Mouse (Mus musculus): ENCODE results near the gene Slc39a5. TPM values are rescaled to one million over a fixed set of nuclear protein-coding genes. Genes with fewer than 3 reads are reported as not detected.

The Slc39a5 gene
- total and polyA plus RNA-seq, 3 experiments = not detected

GRCm38 (mm10) chr10:128396716-128397264 lies 4.2 kb downstream of the Slc39a5 start:
- Histone ChIP-seq H3K79me2 (ENCODE audit: control insufficient read depth, insufficient read depth, low read length, poor library complexity) (no peaks in the 10 kb centered on the region), H3K9me3 (replicated peaks; ENCODE audit: insufficient read depth, low read length) (no peaks in the 10 kb centered on the region), H3K4me3 (ENCODE audit: control insufficient read depth in 1 of 2, insufficient read depth in 1 of 2, low read depth in 2 of 2, low read length in 2 of 2) (no peak overlapping the region), H3K4me1 (ENCODE audit: control insufficient read depth in 1 of 2, insufficient read depth in 2 of 2, low read length in 2 of 2) (no peaks in the 10 kb centered on the region), H3K27ac (ENCODE audit: control insufficient read depth, low read depth, low read length) (no peak overlapping the region), H3K27me3 (ENCODE audit: control insufficient read depth in 1 of 2, insufficient read depth in 2 of 2, low read length in 2 of 2) (no peaks in the 10 kb centered on the region), H3K36me3 (ENCODE audit: control insufficient read depth in 1 of 2, insufficient read depth in 2 of 2, low read length in 2 of 2) (no peaks in the 10 kb centered on the region), H3K9ac (ENCODE audit: control insufficient read depth, low read depth, low read length, poor library complexity, severe bottlenecking) (no peak overlapping the region)
- no peak for DNase-seq (ENCODE audit: low read depth, low spot score)
- TF ChIP-seq TAL1 (IDR thresholded peaks at IDR 0.05; ENCODE audit: low read length) (no peak), POLR2AphosphoS2 (IDR thresholded peaks at IDR 0.05; ENCODE audit: low read length) (peak; percentile 37), ZC3H11A (IDR thresholded peaks at IDR 0.05; ENCODE audit: low read depth, low read length) (no peak), UBTF (IDR thresholded peaks at IDR 0.05; ENCODE audit: borderline replicate concordance, insufficient read depth, low read depth, low read length) (no peak), POLR2AphosphoS5 (IDR thresholded peaks at IDR 0.05; ENCODE audit: borderline replicate concordance, low read depth, low read length) (no peak)

DNA sequence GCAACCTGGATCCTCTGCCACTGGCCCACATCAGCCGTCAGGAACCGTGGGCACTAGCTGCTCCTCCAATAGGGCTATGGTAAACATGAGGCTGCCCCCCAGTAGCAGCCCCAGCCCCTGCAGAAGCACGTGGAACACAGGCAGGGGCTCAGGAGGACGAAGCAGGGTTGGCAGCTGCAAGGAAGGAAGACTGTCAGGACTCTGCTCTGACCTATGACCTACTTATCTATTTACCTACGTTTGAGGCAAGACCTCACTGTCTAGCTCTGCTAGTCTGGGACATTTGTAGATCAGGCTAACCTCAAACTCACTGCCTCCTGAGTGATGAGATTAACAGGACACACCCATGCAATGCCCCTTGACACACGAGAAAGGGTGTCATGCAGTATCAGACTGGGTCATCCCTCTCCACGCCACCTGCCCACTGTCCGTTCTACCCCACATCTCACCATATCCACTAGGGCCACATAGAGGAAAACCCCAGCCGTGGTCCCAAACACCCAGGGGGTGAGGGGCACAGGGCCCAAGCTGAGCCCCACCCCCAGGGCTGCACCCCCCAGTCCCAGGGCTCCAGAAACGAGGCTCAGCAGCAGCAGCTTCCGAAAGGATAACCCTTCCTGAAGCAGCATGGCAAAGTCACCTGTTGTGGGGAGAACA lies 4.9 kb downstream of the Slc39a5 start:
- H3K4me1 ChIP-seq (ENCODE audit: control insufficient read depth in 1 of 2, insufficient read depth in 2 of 2, low read length in 2 of 2) = no peaks in the 10 kb centered on the region
- no peak overlapping the region for H3K9ac ChIP-seq (ENCODE audit: control insufficient read depth, low read depth, low read length, poor library complexity, severe bottlenecking)
- H3K36me3 ChIP-seq (ENCODE audit: control insufficient read depth in 1 of 2, insufficient read depth in 2 of 2, low read length in 2 of 2) = no peaks in the 10 kb centered on the region
- H3K27ac ChIP-seq (ENCODE audit: control insufficient read depth, low read depth, low read length) = no peak overlapping the region
- H3K9me3 ChIP-seq (replicated peaks; ENCODE audit: insufficient read depth, low read length) = no peaks in the 10 kb centered on the region
- no peaks in the 10 kb centered on the region for H3K27me3 ChIP-seq (ENCODE audit: control insufficient read depth in 1 of 2, insufficient read depth in 2 of 2, low read length in 2 of 2)
- no peak overlapping the region for H3K4me3 ChIP-seq (ENCODE audit: control insufficient read depth in 1 of 2, insufficient read depth in 1 of 2, low read depth in 2 of 2, low read length in 2 of 2)
- TF ChIP-seq ZKSCAN1 (IDR thresholded peaks at IDR 0.05; ENCODE audit: low read depth, low read length) (no peak), POLR2A (IDR thresholded peaks at IDR 0.05; ENCODE audit: control insufficient read depth in 1 of 2, insufficient read depth in 1 of 2, low read depth in 1 of 2, low read length in 2 of 2, poor library complexity in 1 of 2) (peak in 1 of 2 experiments; percentile 2; a peak in 1 of 4 replicates), CTCF (IDR thresholded peaks at IDR 0.05 in 2 of 3, conservative IDR thresholded peaks at IDR 0.05 in 1 of 3; ENCODE audit: control insufficient read depth in 1 of 3, insufficient read depth in 1 of 3, low read depth in 2 of 3, low read length in 3 of 3, poor library complexity in 1 of 3, severe bottlenecking in 1 of 3) (no peak)
- no peaks in the 10 kb centered on the region for H3K79me2 ChIP-seq (ENCODE audit: control insufficient read depth, insufficient read depth, low read length, poor library complexity)
- no peak for DNase-seq (ENCODE audit: low read depth, low spot score)

DNA sequence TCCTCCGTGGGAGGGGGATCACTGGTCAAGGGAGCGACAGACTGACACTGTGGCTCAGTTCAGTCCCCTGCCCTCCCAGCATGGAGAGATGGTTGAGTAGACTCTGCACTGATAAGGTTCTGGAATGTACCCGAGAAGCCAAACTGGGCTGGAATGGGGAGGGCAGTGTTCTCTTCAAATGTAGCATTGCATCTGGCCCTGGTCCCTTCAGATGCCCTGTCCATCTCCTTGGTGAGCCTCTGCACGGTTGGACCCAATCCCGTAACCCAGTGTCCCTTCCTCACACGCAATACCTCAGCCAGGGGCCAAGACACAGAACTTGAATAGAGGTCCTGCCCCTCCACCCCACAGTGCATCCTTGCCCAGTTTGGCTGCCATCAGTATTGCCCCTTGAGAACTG lies 9.2 kb downstream of the Slc39a5 start:
- no peaks in the 10 kb centered on the region for H3K79me2 ChIP-seq (ENCODE audit: control insufficient read depth, insufficient read depth, low read length, poor library complexity)
- H3K4me3 ChIP-seq (ENCODE audit: control insufficient read depth in 1 of 2, insufficient read depth in 1 of 2, low read depth in 2 of 2, low read length in 2 of 2) = no peak overlapping the region
- no peaks in the 10 kb centered on the region for H3K9me3 ChIP-seq (replicated peaks; ENCODE audit: insufficient read depth, low read length)
- no peak overlapping the region for H3K9ac ChIP-seq (ENCODE audit: control insufficient read depth, low read depth, low read length, poor library complexity, severe bottlenecking)
- TF ChIP-seq CHD1 (IDR thresholded peaks at IDR 0.05; ENCODE audit: low read depth, low read length) (no peak), UBTF (IDR thresholded peaks at IDR 0.05; ENCODE audit: borderline replicate concordance, insufficient read depth, low read depth, low read length) (no peak), NRF1 (IDR thresholded peaks at IDR 0.05; ENCODE audit: insufficient read depth, low read depth, low read length, poor library complexity, severe bottlenecking) (no peak), HCFC1 (IDR thresholded peaks at IDR 0.05; ENCODE audit: low read depth, low read length) (no peak), KAT2A (conservative IDR thresholded peaks at IDR 0.05; ENCODE audit: low read depth, low read length) (no peak), MAFK (IDR thresholded peaks at IDR 0.05; ENCODE audit: borderline replicate concordance, low read depth, low read length) (no peak), TBP (IDR thresholded peaks at IDR 0.05; ENCODE audit: low read depth, low read length) (no peak), RCOR1 (IDR thresholded peaks at IDR 0.05; ENCODE audit: low read depth, low read length) (no peak), USF2 (IDR thresholded peaks at IDR 0.05; ENCODE audit: borderline replicate concordance in 1 of 2, insufficient read depth in 1 of 2, low read depth in 1 of 2, low read length in 2 of 2) (no peak), MEF2A (IDR thresholded peaks at IDR 0.05; ENCODE audit: extremely low read depth, insufficient replicate concordance, low read depth, low read length, poor library complexity, severe bottlenecking) (no peak), MAX (IDR thresholded peaks at IDR 0.05; ENCODE audit: low read length) (no peak), POLR2AphosphoS5 (IDR thresholded peaks at IDR 0.05; ENCODE audit: borderline replicate concordance, low read depth, low read length) (no peak), CTCF (IDR thresholded peaks at IDR 0.05 in 2 of 3, conservative IDR thresholded peaks at IDR 0.05 in 1 of 3; ENCODE audit: control insufficient read depth in 1 of 3, insufficient read depth in 1 of 3, low read depth in 2 of 3, low read length in 3 of 3, poor library complexity in 1 of 3, severe bottlenecking in 1 of 3) (no peak), TAL1 (IDR thresholded peaks at IDR 0.05; ENCODE audit: low read length) (no peak)
- no peaks in the 10 kb centered on the region for H3K27me3 ChIP-seq (ENCODE audit: control insufficient read depth in 1 of 2, insufficient read depth in 2 of 2, low read length in 2 of 2)
- DNase-seq (ENCODE audit: low read depth, low spot score) = no peak
- no peak overlapping the region for H3K27ac ChIP-seq (ENCODE audit: control insufficient read depth, low read depth, low read length)
- H3K36me3 ChIP-seq (ENCODE audit: control insufficient read depth in 1 of 2, insufficient read depth in 2 of 2, low read length in 2 of 2) = peaks cover 0 to 5% of the 10 kb centered on the region in 2 experiments; a peak in 2 of 4 replicates
- H3K4me1 ChIP-seq (ENCODE audit: control insufficient read depth in 1 of 2, insufficient read depth in 2 of 2, low read length in 2 of 2) = 0 out of 4 replicates have a peak, but pooled peaks cover 0 to 6% of the 10 kb centered on the region in 2 experiments
